Mouse (Mus musculus): ENCODE measurements at regions not wholly inside any gene's neighbourhood (a gene's known extent, or its start where the extent isn't known, plus 50 kb on each side); places are given as distances from the start of the nearest gene placed in this dataset.

DNA sequence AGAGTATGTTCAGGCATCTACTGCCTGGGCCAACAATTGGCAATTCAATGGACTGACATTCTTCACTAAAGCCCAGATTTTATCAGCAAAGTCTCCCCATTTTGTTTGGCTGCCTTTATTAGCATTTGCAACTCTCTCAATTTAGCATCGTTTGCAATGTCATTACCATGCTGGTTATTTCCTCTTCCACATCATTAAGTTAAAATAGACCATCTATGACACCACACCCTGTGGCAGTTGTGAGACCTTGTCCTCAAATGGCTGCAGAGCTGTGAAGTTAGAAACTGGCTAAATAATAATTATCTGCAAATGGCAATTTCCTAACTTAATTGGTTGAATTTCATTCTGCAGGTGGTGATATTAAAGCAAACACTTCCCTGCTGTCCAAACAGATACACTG lies 381.8 kb downstream of the H2al1n start:
- no peak for DNase-seq

DNA sequence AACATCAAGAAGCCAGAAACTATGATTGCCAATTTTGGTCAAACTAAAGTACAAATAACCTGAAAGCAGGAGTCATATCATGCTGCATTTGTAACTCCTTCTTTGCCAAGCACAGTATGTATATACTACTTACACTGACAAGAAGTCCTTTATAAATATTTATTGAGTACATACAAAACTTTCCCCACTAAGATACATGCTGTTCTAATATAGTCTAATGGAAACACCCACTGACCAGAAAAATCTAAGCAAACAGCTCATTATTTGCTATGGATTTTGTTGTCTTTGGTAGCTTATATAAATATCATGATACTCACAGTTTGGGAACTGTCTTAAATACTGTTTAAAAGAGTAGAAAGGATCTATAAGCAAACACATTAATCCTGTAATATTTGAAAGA lies 385.9 kb downstream of the H2al1n start:
- DNase-seq: no peak

DNA sequence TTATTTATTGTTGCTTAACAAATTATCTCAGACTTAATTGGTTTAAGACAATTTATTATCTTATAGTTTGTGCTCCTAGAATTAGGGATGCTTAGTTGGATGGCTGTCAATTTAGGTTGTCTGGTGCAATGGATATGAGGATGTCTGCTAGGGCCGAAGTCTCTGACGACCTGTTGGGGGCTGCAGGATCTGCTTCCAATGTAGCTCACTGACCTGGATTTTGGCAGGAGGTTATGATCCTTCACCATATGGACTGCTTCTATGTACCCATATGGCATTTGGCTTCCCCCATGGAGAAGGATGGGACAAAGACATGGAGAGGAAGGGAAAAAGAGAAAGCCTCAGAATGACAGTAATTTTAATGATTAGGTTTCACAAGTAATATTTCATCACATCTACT lies 391.0 kb downstream of the H2al1n start:
- DNase-seq: no peak

DNA sequence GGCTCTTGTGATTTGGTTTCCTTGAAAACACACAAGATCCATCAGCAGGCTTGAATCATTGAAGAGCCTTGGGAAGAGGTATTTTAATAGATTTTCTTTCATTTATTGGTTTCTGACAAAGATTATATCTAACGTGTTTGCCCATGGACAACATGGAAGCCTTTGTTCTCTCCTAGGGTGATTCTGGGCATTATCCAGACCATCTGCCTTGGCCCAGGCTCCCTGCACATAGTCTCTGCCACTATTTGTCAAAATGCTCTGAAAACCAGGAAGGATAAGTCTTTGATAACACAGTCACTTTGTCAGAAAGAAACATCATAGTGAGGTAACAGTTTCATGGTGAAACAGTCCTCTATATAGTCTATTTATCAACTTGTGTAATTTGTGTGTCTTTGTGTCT lies 398.2 kb downstream of the H2al1n start:
- DNase-seq: no peak

DNA sequence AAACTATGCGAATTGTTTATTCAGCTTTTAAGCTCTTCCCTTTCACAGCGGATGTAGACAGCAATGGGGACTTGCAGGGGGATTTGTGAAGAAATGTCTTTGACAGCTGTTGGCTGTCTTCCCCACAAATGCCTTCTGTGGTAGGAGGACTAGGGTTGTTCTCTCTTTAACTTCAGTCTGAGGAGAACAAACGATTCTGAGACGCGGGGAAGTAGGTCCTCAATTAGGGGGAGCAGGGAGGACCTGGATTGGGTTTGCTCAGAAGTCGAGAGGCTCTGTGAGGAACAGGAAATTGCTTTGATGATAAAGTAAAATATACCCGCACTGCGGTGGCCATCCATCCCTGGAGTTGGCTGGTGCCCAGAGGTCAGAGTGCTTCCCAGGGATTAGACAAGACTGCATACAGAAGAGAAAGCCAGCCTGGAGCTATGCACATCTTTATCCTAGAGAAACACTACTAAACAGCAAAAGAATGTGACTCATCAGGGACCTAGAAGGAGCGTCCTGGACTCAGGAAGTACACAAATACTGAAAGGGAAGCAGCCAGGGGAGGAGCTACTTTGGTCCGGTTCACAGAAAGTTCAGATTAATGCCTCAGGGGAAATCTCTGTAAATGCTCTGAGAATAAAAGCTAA lies 417.4 kb downstream of the H2al1n start:
- peak; percentile 13 for DNase-seq

DNA sequence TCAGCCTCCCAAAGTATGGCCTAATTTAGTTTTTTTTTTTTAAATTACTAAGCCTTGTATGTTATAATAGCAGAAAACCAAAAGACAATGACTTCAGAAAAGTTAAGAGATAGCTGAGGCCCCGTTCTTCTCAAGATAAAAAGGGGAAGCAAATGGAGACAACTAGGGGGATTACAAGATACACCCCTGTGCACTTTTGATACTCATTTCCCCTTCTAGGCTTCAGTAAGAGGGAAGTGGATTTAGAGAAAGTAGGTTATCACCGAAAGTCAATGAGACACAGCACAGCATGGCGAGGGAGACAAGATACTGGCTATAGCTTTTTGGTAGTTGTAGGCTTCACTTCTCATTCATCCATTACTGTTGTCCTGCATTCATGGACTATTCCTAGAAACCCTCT lies 428.4 kb downstream of the H2al1n start:
- DNase-seq: no peak

DNA sequence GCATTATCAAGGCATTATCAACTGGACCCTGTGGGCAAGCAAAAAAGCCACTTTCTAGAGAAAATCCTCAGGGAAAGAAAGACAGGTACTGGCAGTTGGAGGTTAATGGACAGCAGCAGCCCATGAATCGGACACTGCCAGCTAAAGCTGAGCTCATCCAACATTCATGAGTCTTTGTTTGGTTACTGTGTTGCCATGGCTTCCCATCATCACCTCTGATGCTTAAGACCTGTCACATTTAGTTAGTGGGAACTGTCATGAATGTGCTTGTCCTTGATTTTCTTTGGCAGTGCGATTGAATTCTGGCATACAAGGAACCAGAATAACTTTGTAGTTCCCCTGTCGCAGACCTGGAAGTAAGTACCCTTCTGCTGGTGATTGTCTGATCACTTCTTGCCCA lies 453.9 kb downstream of the H2al1n start:
- no peak for DNase-seq

DNA sequence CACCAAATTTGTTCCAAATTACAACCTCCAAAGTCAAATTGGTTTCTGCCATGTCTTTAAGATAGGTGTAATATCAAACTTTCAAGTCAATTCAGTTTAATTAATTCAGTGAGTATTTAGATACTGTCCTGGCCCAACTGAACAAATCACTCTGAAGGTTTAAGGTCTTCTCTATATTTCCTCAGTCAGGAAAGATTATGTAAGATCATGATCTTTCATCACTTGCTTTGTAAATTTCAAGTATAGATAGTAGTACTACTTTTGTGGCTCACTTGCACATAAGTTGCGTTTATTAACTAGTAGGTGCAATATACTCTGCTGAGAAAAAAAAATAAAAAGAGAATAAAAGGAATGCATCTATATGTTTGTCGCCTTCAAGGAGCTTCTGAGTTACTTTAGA lies 485.4 kb downstream of the H2al1n start:
- no peak for DNase-seq

DNA sequence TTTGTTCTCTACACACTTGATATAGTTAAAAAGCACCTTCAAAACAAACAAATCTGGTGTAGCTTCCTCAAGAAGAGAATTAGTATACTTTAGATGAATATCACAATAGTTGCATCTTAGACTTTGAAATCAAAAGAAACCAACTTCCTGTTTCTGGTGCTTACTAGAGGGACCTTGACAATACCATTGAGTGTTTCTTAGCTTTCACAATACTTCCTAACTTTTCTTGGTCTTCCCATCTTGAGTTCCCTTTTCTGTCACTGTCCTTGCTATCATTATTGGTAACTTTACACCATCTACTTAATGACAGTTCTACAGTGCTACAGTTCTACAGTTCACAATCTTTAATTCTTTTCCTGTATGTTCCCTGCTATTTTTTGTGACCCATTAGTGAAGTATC lies 528.1 kb downstream of the H2al1n start:
- DNase-seq: no peak
